Mouse (Mus musculus) liver, adult (tissue): ENCODE results near the gene Sdr39u1.
A peak's percentile ranks its signal among the peaks of the same experiment; 100 is the strongest.

ENCODE experiments used
- GATA4 ChIP-seq: IDR thresholded peaks from 2 replicates; pipeline ENCODE4 v1.6.1; 2014; ENCODE audit warnings: mild to moderate bottlenecking, low read length; ENCODE audit not compliant: insufficient replicate concordance

Sdr39u1 gene

DNA sequence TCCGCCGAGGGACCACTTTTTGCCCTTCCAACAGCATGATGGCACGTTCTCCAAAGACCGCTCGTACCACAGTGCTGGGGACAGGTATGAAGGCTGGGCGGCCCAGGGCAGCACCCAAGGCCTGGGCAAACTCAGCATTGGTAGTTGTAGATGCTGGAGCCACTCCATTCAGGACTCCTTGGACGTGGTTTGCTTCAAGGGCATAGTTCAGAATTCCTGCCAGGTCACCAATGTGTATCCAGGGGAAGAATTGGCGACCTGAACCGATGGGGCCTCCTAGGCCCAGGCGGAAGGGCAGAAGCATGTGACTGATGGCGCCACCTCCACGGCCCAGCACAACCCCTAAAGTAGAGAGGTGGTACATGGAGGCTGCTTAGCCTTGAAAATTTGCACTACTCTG, 2.4 kb downstream of the Sdr39u1 start:
- no peak for TF ChIP-seq GATA4

DNA sequence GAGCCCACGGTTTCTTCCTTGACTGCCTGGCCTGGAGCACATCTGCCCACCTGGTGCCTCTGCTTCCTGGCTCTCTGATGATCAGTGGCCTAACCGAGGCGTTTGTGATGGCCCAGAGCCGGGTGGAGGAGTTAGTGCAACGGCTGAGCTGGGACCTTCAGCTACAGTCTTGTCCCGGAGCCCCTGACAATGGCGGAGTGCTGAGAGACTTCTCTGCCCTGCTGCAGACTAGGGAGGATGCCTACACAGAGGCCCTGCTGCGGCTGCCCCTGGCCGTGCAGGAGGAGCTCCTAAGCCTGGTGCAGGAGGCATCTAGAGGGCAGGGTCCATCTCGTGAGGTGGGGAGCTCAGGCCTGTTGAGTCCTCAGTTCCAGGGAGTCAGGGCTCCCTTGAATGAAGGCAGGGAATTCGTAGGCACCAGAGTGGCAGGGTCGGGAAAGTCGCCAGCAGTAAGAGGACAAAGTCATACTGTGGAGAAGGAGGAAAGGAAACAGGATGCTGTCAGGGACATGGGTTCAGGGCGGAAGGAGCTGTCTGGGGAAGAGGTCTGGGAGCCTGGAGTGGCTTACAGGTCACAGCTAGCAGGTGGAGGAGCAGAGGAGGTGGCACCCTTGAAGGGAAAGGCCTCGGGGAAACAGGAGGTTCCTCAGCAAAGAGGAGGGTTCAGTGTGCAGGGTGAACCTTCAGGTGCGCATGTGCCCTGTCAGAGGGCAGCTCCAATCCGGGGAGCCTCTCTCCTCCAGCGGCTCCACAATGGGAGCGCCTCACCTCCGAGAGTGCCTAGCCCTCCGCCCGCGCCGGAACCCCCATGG, 13.3 kb downstream of the Sdr39u1 start:
- TF ChIP-seq GATA4 = no peak

DNA sequence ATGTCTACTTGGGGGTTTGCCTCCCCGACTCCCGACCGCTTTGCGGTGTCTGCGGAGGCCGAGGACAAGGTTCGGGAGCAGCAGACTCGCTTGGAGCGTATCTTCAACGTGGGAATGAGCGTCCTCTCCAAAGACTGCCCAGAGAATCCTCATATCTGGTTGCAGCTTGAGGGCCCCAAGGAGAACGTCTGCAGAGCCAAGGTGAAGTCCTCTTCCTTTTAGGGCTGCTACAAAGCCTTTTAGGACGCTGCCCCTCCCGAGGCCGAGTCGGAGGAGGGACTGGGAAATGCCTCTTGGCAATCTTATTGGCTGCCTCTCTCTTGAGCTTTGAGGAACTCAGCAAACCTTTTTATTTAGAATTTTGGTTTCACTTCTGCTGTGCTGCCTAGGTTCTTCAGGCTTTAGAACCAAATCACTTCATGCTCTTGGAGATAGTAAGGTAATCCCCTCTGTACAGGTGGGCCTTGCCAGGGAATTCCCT, 14.3 kb downstream of the Sdr39u1 start:
- TF ChIP-seq GATA4 = no peak

DNA sequence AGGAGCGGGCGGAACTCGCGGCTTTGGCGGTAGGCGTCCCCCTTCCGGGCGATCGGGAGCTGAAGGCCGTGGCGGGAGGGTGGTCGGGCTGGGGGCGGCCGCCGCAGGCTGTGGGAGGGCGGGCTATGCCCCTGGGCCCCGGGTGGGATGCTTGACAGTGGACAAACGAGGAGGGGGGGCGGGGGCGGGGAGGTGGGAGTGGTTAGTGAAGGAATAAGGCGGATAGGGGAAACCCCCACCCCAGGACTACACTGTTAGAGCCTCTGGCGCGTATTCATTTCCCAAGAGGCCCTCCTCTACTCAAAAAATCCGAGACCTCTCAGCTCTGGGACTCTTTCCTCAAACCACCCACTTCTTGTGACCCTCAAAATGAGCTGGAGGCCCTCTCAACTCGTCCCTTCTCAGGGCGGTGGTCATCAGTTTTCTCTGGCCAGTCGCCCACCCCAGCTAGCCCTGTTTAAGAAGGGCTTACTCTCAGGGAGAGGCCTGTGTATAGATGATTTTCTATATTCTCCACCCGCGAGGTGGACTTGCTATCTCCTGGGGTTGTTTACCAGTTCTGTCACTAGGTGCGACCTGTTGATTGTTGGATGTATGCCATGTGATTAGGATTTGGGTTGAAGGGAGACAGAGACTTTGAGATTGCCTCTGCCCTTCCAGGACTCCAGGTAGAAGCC, 14.8 kb downstream of the Sdr39u1 start:
- TF ChIP-seq GATA4 = no peak

DNA sequence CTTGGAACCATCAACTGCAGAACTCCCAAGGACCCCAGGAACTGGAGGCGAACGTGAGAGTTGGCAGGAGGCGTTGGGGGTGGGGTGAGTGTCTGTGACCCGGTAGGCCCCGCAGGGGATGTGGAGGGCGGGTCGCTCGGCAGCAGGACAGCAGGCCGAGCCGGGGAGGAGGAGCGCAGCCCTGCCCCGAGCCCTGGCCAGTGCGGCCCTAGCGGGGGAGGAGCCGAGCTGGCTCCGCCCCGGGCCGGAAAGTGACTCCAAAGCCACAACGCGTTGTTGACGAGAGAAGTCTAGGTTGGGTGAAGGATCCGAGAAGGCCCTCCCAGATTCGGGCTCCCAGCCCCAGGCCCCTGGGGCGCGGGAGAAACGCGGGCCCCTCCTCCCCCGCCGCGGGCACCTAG, 15.4 kb downstream of the Sdr39u1 start, which contains the start of gene Khnyn:
TSS of gene Khnyn (plus strand) at position 235 of the 401 bp plus-strand sequence.
- peak; percentile 21; the same call in 1 of the 2 replicates for TF ChIP-seq GATA4

DNA sequence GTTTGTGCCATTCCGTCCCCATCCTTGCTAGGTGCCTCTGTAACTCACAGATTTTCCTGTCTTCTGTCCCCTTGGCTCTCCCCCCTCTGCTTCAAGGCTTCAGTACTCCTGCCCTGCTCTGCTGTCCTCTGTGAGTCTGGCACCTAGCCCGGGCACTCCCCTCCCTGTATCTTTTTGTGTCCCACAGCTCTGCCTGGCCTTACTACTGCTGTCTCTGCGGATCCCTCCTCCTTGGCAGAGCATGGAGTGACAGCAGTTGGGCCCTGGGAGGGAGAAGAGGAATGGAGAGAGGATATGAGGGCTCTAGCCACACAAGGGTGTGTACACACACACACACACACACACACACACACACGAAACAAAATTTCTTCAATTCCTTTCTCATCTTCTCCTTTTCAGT, 15.9 kb downstream of the Sdr39u1 start, which contains the start of gene Cbln3:
TSS of gene Cbln3 (minus strand) at position 227 of the 400 bp plus-strand sequence.
- TF ChIP-seq GATA4 = no peak

DNA sequence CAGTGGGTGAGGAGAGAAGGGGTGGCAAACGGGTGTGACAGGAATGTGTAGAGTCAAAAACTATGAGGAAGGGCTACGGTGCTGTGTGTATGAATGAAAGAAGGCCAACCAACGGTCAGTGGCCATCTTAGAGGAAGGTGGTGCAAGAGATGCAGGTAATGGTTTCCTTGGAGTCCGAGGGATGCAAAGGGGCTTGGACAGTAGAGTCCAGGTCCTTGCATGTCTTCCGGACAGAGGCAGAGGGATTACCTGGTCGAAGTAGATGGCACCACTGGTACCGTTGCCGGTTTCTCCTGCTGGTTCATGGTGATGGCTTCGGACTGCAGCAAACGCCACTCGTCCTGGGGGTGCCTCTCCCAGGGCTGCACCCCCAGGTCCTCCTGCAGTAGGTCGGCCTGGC, 16.4 kb downstream of the Sdr39u1 start:
- no peak for TF ChIP-seq GATA4

DNA sequence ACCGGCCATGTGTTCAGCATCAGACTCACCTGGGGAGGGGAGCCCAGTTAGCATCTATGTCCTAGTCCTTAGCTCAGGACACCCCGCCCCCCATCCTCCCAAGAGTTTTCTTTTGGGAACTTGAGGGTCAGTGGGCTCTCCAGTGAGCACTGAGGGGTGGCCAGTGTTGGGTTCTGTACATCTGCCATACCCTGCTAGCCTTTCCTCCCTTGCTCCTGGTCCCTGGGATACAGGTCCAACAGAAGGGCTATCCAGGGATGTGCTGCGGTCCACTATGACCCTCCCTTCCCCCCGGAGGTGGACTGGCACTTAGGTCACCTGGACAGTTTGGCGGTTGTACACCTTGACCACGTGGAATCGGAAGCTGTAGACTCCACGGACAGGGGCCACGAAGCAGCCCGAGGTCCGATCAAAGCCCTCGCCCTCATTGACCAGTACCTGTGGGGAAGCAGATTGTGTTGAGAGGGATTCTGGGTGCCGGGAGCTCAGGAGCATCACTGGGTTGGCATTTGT, 16.9 kb downstream of the Sdr39u1 start:
- no peak for TF ChIP-seq GATA4

DNA sequence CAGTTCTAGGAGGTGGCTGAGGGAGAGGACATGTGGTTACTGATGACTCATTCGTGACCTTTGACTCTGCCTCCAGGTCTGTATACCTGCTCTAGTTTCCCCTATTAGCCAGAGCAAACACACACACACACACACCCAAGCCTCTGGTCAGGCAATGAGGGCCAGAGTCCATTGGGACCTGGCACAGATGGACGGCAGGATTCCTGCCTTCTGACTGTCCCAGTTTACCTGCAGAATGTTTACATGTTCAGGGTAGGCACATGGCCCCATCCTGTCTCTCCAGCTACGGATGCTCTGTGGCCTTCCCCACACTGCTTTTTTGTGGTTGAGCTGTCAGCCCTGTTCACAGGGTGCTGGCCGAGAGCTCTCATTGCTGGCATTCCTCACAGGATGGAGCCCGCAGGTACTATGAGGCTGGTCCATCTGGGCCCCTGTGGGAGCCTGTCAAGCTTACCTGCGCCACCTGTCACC, 17.9 kb downstream of the Sdr39u1 start:
- no peak for TF ChIP-seq GATA4

DNA sequence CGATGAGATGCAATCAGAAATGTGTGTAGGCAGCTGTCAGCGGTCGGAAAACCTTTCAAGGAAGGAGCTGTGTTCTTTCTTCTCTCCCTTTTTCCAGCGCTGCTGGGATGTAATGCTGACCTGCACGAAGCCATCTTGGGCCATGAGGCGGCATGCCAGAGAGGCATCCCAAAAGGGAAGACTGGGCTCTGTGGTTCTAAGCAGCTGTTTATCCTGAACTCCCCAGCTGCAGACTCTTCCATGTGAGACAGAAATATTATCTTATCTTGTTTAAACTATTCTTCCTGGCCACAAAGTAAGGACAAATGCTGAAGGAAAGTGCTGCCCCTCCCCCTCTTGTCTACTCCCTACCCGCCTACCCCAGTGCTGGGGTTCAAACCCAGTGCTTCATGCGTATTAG, 19.1 kb downstream of the Sdr39u1 start:
- no peak for TF ChIP-seq GATA4

DNA sequence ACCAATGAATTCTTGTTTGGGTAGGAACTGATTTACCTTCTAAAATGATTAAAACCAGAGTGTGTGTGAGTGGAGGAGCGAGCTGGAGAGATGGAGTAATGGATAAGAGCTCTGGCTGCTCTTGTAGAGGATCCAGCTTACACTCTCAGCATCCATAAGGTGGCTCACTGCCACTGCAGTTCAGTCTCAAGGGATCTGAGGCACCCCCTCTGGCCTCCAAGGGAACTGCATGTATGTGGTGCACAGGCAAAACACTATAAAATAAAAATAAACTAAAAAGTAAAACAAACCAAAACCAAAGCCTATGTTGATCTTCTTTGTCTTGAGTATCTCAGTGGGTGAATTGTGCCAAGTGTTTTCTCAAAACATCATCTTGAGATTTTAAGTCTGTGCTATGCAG, 20.5 kb downstream of the Sdr39u1 start:
- no peak for TF ChIP-seq GATA4

DNA sequence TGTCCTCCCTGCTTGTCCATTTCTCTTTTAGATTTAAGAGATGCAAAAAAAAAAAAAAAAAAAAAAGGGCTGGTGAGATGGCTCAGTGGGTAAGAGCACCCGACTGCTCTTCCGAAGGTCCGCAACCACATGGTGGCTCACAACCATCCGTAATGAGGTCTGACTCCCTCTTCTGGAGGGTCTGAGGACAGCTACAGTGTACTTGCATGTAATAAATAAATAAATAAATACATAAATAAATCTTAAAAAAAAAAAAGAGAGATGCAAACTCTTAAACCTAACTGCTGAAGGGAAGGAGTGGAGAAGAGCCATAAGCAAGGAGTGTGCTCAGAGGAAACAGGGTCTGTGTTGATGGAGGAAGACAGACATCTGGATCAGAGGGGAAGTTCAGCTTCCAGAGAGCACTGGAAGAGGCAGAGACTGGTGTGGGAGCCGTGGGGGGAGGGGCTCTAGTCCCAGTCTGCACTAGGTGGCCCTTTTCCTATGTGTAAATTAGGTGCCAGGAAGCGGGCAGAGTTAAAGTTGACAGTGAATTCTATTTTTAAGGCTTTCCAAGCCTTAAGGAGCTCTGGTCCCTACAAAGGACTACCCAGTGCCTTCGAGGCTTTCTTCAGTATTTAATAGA, 21.7 kb downstream of the Sdr39u1 start:
- no peak for TF ChIP-seq GATA4

DNA sequence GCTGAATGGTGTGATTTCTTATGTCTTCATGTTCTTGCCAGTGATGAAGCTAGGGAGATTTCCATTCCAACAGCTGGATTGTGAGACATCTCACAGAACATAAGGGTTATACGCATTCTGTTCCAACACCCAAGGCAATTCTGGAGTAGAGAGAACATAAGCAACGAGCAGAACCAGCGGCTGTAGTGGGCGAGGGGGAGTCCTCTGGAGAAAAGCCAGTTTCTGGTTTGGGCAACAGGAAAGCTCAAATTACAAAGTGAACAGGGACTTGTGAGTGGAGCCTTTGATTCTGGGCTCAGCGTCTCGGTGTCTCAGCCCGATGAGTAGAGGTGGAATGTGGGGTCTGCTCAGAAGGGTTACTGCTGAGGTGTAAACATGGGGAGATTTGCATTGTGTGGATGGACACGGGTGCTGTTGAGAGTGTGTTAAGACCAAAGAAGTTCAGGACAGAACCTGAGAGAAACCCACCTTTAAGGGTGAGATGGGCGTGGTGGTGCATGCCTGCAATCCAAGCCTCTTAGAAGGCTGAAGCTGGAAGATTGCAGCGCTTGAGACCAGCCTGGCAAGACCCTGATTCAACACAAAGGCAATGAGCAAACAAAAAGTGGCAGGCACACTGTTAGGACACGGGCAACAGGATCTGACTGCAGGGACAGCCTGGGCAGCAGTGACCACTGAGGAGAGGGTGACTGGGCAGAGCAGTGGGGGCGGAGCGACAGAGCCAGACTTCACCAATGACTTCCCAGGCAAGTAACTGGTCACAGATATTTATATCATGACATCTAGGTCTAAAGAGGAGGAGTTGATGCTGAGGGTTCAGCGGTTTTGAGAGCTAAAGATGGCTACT, 22.4 kb downstream of the Sdr39u1 start:
- TF ChIP-seq GATA4 = no peak
